In genomic region chr17:66106601-66107267, GRCm38 (mm10) we compare ENCODE assay signal across 9 mouse cellular contexts. TPM values are rescaled to one million over a fixed set of nuclear protein-coding genes. Genes with fewer than 3 reads are reported as not detected.
A peak's percentile ranks its signal among the peaks of the same experiment; 100 is the strongest.
DNase-seq lines count a peak whose midpoint lies in the region; ATAC-seq and TF ChIP-seq lines count a peak whose summit lies in the region.
"Had no signal": no experiment of that assay in that cellular context is flagged by ENCODE, and none has a peak within 500 bp of the region (broad histone marks: within the 10 kb centered on the region; RNA-seq: fewer than 3 reads in every experiment).

No protein-coding gene starts in this region.

- H3K27me3 ChIP-seq in heart, embryonic 12.5 days (replicated peaks) = no peaks in the 10 kb centered on the region
- no peaks in the 10 kb centered on the region for H3K27me3 ChIP-seq in embryonic facial prominence, embryonic 12.5 days
- H3K27me3 ChIP-seq in kidney, postnatal 0 days (ENCODE audit: insufficient read depth, low read length) = no peaks in the 10 kb centered on the region
- H3K27me3 ChIP-seq: lung, embryonic 15.5 days had no signal

- peak; percentile 90 for TF ChIP-seq CTCF in kidney, postnatal 0 days (IDR thresholded peaks at IDR 0.05; ENCODE audit: low read depth)

- H3K4me1 ChIP-seq in heart, embryonic 12.5 days (replicated peaks) = peaks cover 8% of the 10 kb centered on the region; the same call in 1 of the 2 replicates
- H3K4me1 ChIP-seq in embryonic facial prominence, embryonic 12.5 days = no peaks in the 10 kb centered on the region
- 0 out of 2 replicates have a peak, but pooled peaks cover 6% of the 10 kb centered on the region for H3K4me1 ChIP-seq in kidney, postnatal 0 days (replicated peaks; ENCODE audit: insufficient read depth, low read length)

- H3K36me3 ChIP-seq in heart, embryonic 12.5 days = no peaks in the 10 kb centered on the region
- H3K36me3 ChIP-seq in embryonic facial prominence, embryonic 12.5 days = no peaks in the 10 kb centered on the region
- H3K36me3 ChIP-seq in kidney, postnatal 0 days (ENCODE audit: insufficient read depth, low read length) = no peaks in the 10 kb centered on the region
- H3K36me3 ChIP-seq: lung, embryonic 15.5 days had no signal

- no peak overlapping the region for H3K27ac ChIP-seq in heart, embryonic 12.5 days (ENCODE audit: poor library complexity, severe bottlenecking)
- no peak overlapping the region for H3K27ac ChIP-seq in embryonic facial prominence, embryonic 12.5 days
- H3K27ac ChIP-seq in kidney, postnatal 0 days = no peak overlapping the region
- H3K27ac ChIP-seq: lung, embryonic 15.5 days had no signal

- no peaks in the 10 kb centered on the region for H3K9me3 ChIP-seq in heart, embryonic 12.5 days (replicated peaks)
- H3K9me3 ChIP-seq in embryonic facial prominence, embryonic 12.5 days = no peaks in the 10 kb centered on the region
- no peaks in the 10 kb centered on the region for H3K9me3 ChIP-seq in kidney, postnatal 0 days (replicated peaks; ENCODE audit: low read length)
- H3K9me3 ChIP-seq: lung, embryonic 15.5 days had no signal

- no peak for ATAC-seq in heart, embryonic 12.5 days (ENCODE audit: insufficient number of reproducible peaks, low FRiP score)
- ATAC-seq in embryonic facial prominence, embryonic 12.5 days (ENCODE audit: insufficient number of reproducible peaks, insufficient read depth, low FRiP score, low TSS enrichment) = no peak
- no peak for ATAC-seq in kidney, postnatal 0 days (replicated peaks; ENCODE audit: low FRiP score, low read depth)
- peak; percentile 53 for ATAC-seq in megakaryocyte progenitor cell, adult 5-6 weeks (replicated peaks; ENCODE audit: poor library complexity)

- 51% methylated on average over 10 of the region's 10 CpGs for WGBS in heart, embryonic 12.5 days
- 50% methylated on average over 10 of the region's 10 CpGs for WGBS in embryonic facial prominence, embryonic 12.5 days
- WGBS in kidney, postnatal 0 days = 49% methylated on average over 10 of the region's 10 CpGs

- no peak overlapping the region for H3K9ac ChIP-seq in heart, embryonic 12.5 days
- peak overlapping the region; percentile 30; the same call in 1 of the 2 replicates for H3K9ac ChIP-seq in embryonic facial prominence, embryonic 12.5 days
- no peak overlapping the region for H3K9ac ChIP-seq in kidney, postnatal 0 days (ENCODE audit: low read depth, low read length)
- H3K9ac ChIP-seq: lung, embryonic 15.5 days had no signal

- DNase-seq in heart, adult 18-20 months = peak; percentile 64 to 83
- peak; percentile 79 to 81 for DNase-seq in B cell, adult 2 months
- DNase-seq in adrenal gland, postnatal 10 days = peak; percentile 80
- DNase-seq in kidney, postnatal 0 days (ENCODE audit: low spot score) = peak; percentile 89
- DNase-seq in telencephalon, adult 2 months (ENCODE audit: low read depth, low spot score) = peak; percentile 17

- H3K4me2 ChIP-seq in heart, embryonic 12.5 days = no peak overlapping the region
- H3K4me2 ChIP-seq in embryonic facial prominence, embryonic 12.5 days (replicated peaks) = no peak overlapping the region
- H3K4me2 ChIP-seq in kidney, postnatal 0 days (ENCODE audit: low read length) = no peak overlapping the region
- H3K4me2 ChIP-seq: lung, embryonic 15.5 days had no signal

- H3K4me3 ChIP-seq in heart, embryonic 12.5 days = no peak overlapping the region
- no peak overlapping the region for H3K4me3 ChIP-seq in embryonic facial prominence, embryonic 12.5 days
- no peak overlapping the region for H3K4me3 ChIP-seq in kidney, postnatal 0 days (replicated peaks; ENCODE audit: low read depth, low read length)
- H3K4me3 ChIP-seq: lung, embryonic 15.5 days had no signal

RNA-seq across cellular contexts. Expression of gene Washc1, which starts 4.6 kb away (rescaled TPM):
- total RNA-seq in heart, adult 18-20 months (2021) = 10 to 100 TPM; 22.5 to 25.0 TPM
- 27.6 and 30.2 TPM in 2 replicates for polyA plus RNA-seq in heart, embryonic 12.5 days (2016; fragmentation: Nextera tagmentation; extraction: Ambion mirVana)
- total RNA-seq in adrenal gland, postnatal 10 days (2021) = 10 to 100 TPM; 28.5 to 35.5 TPM
- polyA plus RNA-seq in embryonic facial prominence, embryonic 12.5 days (2016; fragmentation: Nextera tagmentation; extraction: Ambion mirVana) = 40.2 and 41.7 TPM in 2 replicates
- 41.6 and 43.7 TPM in 2 replicates for polyA plus RNA-seq in kidney, postnatal 0 days (2015; fragmentation: Nextera tagmentation; extraction: Ambion mirVana)
- 14.7 and 15.1 TPM in 2 replicates for total RNA-seq in megakaryocyte progenitor cell, adult 5-6 weeks (2015)
- 22.5 and 29.8 TPM in 2 replicates for total RNA-seq in megakaryocyte progenitor cell, adult 5-6 weeks (2017)

RNA-seq across cellular contexts. Expression of gene Ndufv2, which starts 5.4 kb away (rescaled TPM):
- total RNA-seq in heart, adult 18-20 months (2021) = 1,000 to 10,000 TPM; 1,218 to 1,257 TPM
- polyA plus RNA-seq in heart, embryonic 12.5 days (2016; fragmentation: Nextera tagmentation; extraction: Ambion mirVana) = 482 and 485 TPM in 2 replicates
- 100 to 1,000 TPM; 725 to 798 TPM for total RNA-seq in adrenal gland, postnatal 10 days (2021)
- 282 and 295 TPM in 2 replicates for polyA plus RNA-seq in embryonic facial prominence, embryonic 12.5 days (2016; fragmentation: Nextera tagmentation; extraction: Ambion mirVana)
- polyA plus RNA-seq in kidney, postnatal 0 days (2015; fragmentation: Nextera tagmentation; extraction: Ambion mirVana) = 536 and 576 TPM in 2 replicates
- 238 and 242 TPM in 2 replicates for total RNA-seq in megakaryocyte progenitor cell, adult 5-6 weeks (2015)
- 243 and 254 TPM in 2 replicates for total RNA-seq in megakaryocyte progenitor cell, adult 5-6 weeks (2017)

RNA-seq across cellular contexts. Expression of gene Ddx11, which starts 16.6 kb away (rescaled TPM):
- total RNA-seq in heart, adult 18-20 months (2021) = 1 to 10 TPM; 1.2 to 1.5 TPM
- 18.0 and 20.5 TPM in 2 replicates for polyA plus RNA-seq in heart, embryonic 12.5 days (2016; fragmentation: Nextera tagmentation; extraction: Ambion mirVana)
- total RNA-seq in adrenal gland, postnatal 10 days (2021) = 1 to 10 TPM; 5.4 to 8.6 TPM
- polyA plus RNA-seq in embryonic facial prominence, embryonic 12.5 days (2016; fragmentation: Nextera tagmentation; extraction: Ambion mirVana) = 29.4 and 32.9 TPM in 2 replicates
- 5.6 and 6.8 TPM in 2 replicates for polyA plus RNA-seq in kidney, postnatal 0 days (2015; fragmentation: Nextera tagmentation; extraction: Ambion mirVana)
- 13.4 and 17.3 TPM in 2 replicates for total RNA-seq in megakaryocyte progenitor cell, adult 5-6 weeks (2015)
- total RNA-seq in megakaryocyte progenitor cell, adult 5-6 weeks (2017) = 18.4 and 23.3 TPM in 2 replicates

RNA-seq across cellular contexts. Expression of gene Ankrd12, which starts 29.8 kb away (rescaled TPM):
- 10 to 100 TPM; 18.3 to 19.8 TPM for total RNA-seq in heart, adult 18-20 months (2021)
- 18.7 and 19.6 TPM in 2 replicates for polyA plus RNA-seq in heart, embryonic 12.5 days (2016; fragmentation: Nextera tagmentation; extraction: Ambion mirVana)
- 10 to 100 TPM; 21.0 to 23.1 TPM for total RNA-seq in adrenal gland, postnatal 10 days (2021)
- 37.5 and 39.2 TPM in 2 replicates for polyA plus RNA-seq in embryonic facial prominence, embryonic 12.5 days (2016; fragmentation: Nextera tagmentation; extraction: Ambion mirVana)
- 22.8 and 26.4 TPM in 2 replicates for polyA plus RNA-seq in kidney, postnatal 0 days (2015; fragmentation: Nextera tagmentation; extraction: Ambion mirVana)
- total RNA-seq in megakaryocyte progenitor cell, adult 5-6 weeks (2015) = 52.8 and 60.3 TPM in 2 replicates
- 48.1 and 73.1 TPM in 2 replicates for total RNA-seq in megakaryocyte progenitor cell, adult 5-6 weeks (2017)

Comparison
In these comparisons a context has a peak if more than half of its experiments do, and no peak if none do; other contexts are left out.
1. DNase-seq: peak in every context shown above with its lines; median percentile 89 in kidney, postnatal 0 days; 80 in B cell, adult 2 months; 80 in adrenal gland, postnatal 10 days; 74 in heart, adult 18-20 months; 17 in telencephalon, adult 2 months.